Mouse (Mus musculus) CH12.LX (cell line): Measurements from ENCODE around the gene Coq10a. TPM values are rescaled to one million over a fixed set of nuclear protein-coding genes. Genes with fewer than 3 reads are reported as not detected.
A peak's percentile ranks its signal among the peaks of the same experiment; 100 is the strongest.
"Not testable (repeated sequence)": the region's sequence is repeated elsewhere in the genome, so short reads cannot be mapped to it uniquely, and the experiment has no call there.

Experiments used
- DNase-seq: peaks from one replicate; pipeline ENCODE4 v3.0.0-alpha.2; 2013; ENCODE audit errors: extremely low read depth
- H3K27ac ChIP-seq: 2 replicates; pipeline ENCODE4 v1.5.1; 2012; ENCODE audit warnings: low read depth, mild to moderate bottlenecking, control low read depth, moderate library complexity; ENCODE audit not compliant: insufficient read depth
- H3K27me3 ChIP-seq: replicated peaks from 2 replicates; pipeline ENCODE3; 2012; ENCODE audit warnings: inconsistent platforms
- H3K36me3 ChIP-seq, 2 experiments: replicated peaks in 1 of 2; 2 replicates each; pipeline versions ENCODE3 to v1.6.1; 2012; ENCODE audit warnings: inconsistent platforms in 1 of 2, low read length in 1 of 2, mild to moderate bottlenecking in 1 of 2, mixed read lengths in 1 of 2, moderate library complexity in 1 of 2; ENCODE audit not compliant: control insufficient read depth in 1 of 2, insufficient read depth in 1 of 2
- H3K4me1 ChIP-seq, 2 experiments: 2 replicates each; pipeline ENCODE4 v1.6.1; 2012; ENCODE audit warnings: inconsistent platforms in 1 of 2, moderate library complexity in 1 of 2; ENCODE audit not compliant: insufficient read depth in 2 of 2, control insufficient read depth in 1 of 2
- H3K4me2 ChIP-seq: 2 replicates; pipeline ENCODE4 v1.6.1; 2012; ENCODE audit warnings: low read depth, mild to moderate bottlenecking, control low read depth; ENCODE audit not compliant: poor library complexity, insufficient read depth, severe bottlenecking
- H3K4me3 ChIP-seq, 3 experiments: fragments of 150-350 bp in 1 of 3; sonication (generic) in 1 of 3; replicated peaks in 1 of 3; 2 replicates each; pipeline versions ENCODE3 to v1.5.1; 2011 to 2012; ENCODE audit warnings: low read depth in 2 of 3, low read length in 2 of 3, mild to moderate bottlenecking in 2 of 3, moderate library complexity in 2 of 3, control low read depth in 1 of 3, improper control_type of control experiment in 1 of 3, inconsistent platforms in 1 of 3, mixed read lengths in 1 of 3; ENCODE audit not compliant: poor library complexity in 1 of 3
- H3K79me2 ChIP-seq: replicated peaks from 2 replicates; pipeline ENCODE4 v1.6.1; 2012; ENCODE audit warnings: mild to moderate bottlenecking, moderate library complexity; ENCODE audit not compliant: control insufficient read depth, poor library complexity, insufficient read depth, severe bottlenecking; ENCODE audit errors: extremely low read depth
- H3K9ac ChIP-seq: 2 replicates; pipeline ENCODE4 v1.6.1; 2012; ENCODE audit warnings: low read depth, mild to moderate bottlenecking, control low read depth, moderate library complexity; ENCODE audit not compliant: insufficient read depth
- H3K9me3 ChIP-seq: replicated peaks from 2 replicates; pipeline ENCODE3; 2012; ENCODE audit warnings: low read length, inconsistent platforms, mixed read lengths
- CHD2 ChIP-seq: IDR thresholded peaks from 2 replicates; pipeline ENCODE4 v1.6.1; 2011; ENCODE audit warnings: low read length, improper control_type of control experiment
- CTCF ChIP-seq, 2 experiments: IDR thresholded peaks in 1 of 2; conservative IDR thresholded peaks in 1 of 2; 2 replicates each; pipeline ENCODE4 v1.5.1; 2011 to 2012; ENCODE audit warnings: low read depth in 2 of 2, low read length in 2 of 2, improper control_type of control experiment in 1 of 2, inconsistent platforms in 1 of 2, mild to moderate bottlenecking in 1 of 2, moderate library complexity in 1 of 2
- EP300 ChIP-seq: IDR thresholded peaks from 2 replicates; pipeline ENCODE4 v1.6.1; 2011; ENCODE audit warnings: low read length, improper control_type of control experiment
- ETS1 ChIP-seq: conservative IDR thresholded peaks from 2 replicates; pipeline ENCODE4 v1.6.1; 2012; ENCODE audit warnings: low read depth, mild to moderate bottlenecking, inconsistent platforms, low read length, improper control_type of control experiment, moderate library complexity
- HCFC1 ChIP-seq: IDR thresholded peaks from 2 replicates; pipeline ENCODE4 v1.6.1; 2012; ENCODE audit warnings: low read depth, mild to moderate bottlenecking, inconsistent platforms, low read length, improper control_type of control experiment
- JUN ChIP-seq: IDR thresholded peaks from 2 replicates; pipeline ENCODE4 v1.6.1; 2011; ENCODE audit warnings: low read depth, mild to moderate bottlenecking, low read length, improper control_type of control experiment, moderate library complexity; ENCODE audit not compliant: insufficient read depth
- JUND ChIP-seq: conservative IDR thresholded peaks from 2 replicates; pipeline ENCODE4 v1.6.1; 2011; ENCODE audit warnings: low read depth, low read length, improper control_type of control experiment
- MEF2A ChIP-seq: IDR thresholded peaks from 2 replicates; pipeline ENCODE4 v1.6.1; 2014; ENCODE audit warnings: low read depth, mild to moderate bottlenecking, inconsistent platforms, low read length, improper control_type of control experiment, borderline replicate concordance
- MYC ChIP-seq: IDR thresholded peaks from 2 replicates; pipeline ENCODE4 v1.6.1; 2011; ENCODE audit warnings: low read depth, mild to moderate bottlenecking, improper control_type of control experiment, low read length
- POLR2AphosphoS2 ChIP-seq: IDR thresholded peaks from 2 replicates; pipeline ENCODE4 v1.6.1; 2011; ENCODE audit warnings: low read depth, low read length, improper control_type of control experiment
- RAD21 ChIP-seq: IDR thresholded peaks from 2 replicates; pipeline ENCODE4 v1.6.1; 2011; ENCODE audit warnings: low read depth, mild to moderate bottlenecking, low read length, improper control_type of control experiment, moderate library complexity
- SIN3A ChIP-seq: IDR thresholded peaks from 2 replicates; pipeline ENCODE4 v1.6.1; 2012; ENCODE audit warnings: low read length, improper control_type of control experiment, inconsistent platforms
- TBP ChIP-seq: conservative IDR thresholded peaks from 2 replicates; pipeline ENCODE4 v1.6.1; 2011; ENCODE audit warnings: low read depth, low read length, improper control_type of control experiment
- TCF12 ChIP-seq: IDR thresholded peaks from 2 replicates; pipeline ENCODE4 v1.6.1; 2014; ENCODE audit warnings: low read depth, mild to moderate bottlenecking, inconsistent platforms, low read length, improper control_type of control experiment
- USF1 ChIP-seq: IDR thresholded peaks from 2 replicates; pipeline ENCODE4 v1.6.1; 2014; ENCODE audit warnings: low read depth, mild to moderate bottlenecking, inconsistent platforms, low read length, improper control_type of control experiment
- ZMIZ1 ChIP-seq: IDR thresholded peaks from 2 replicates; pipeline ENCODE4 v1.6.1; 2012; ENCODE audit warnings: low read depth, mild to moderate bottlenecking, inconsistent platforms, low read length, improper control_type of control experiment
- ZNF384 ChIP-seq: IDR thresholded peaks from 2 replicates; pipeline ENCODE4 v1.6.1; 2012; ENCODE audit warnings: low read depth, low read length, improper control_type of control experiment, inconsistent platforms
- dilution Hi-C: fragments of 300-500 bp; cut with MboI; formaldehyde crosslinking; loops from 2 replicates; pipeline ENCODE4 v1.14.3; 2020; ENCODE audit warnings: low sequenced_read_pairs; ENCODE audit not compliant: extremely low pct_unique_long_range_greater_than_20kb, extremely low pct_ligation_motif_present
- in situ Hi-C: fragments of 300-500 bp; cut with MboI; formaldehyde crosslinking; loops from 3 replicates; pipeline ENCODE4 v1.14.3; 2019; ENCODE audit warnings: low sequenced_read_pairs, low pct_ligation_motif_present, low pct_unique_long_range_greater_than_20kb, mixed read lengths
- polyA plus RNA-seq: library from polyadenylated mRNA; unstranded; fragments of >175 nt; gene quantifications from 2 replicates; pipeline ENCODE4 v1.2.1, GENCODE M21; 2012; ENCODE audit warnings: low read depth; ENCODE audit not compliant: insufficient read length
- total RNA-seq, 2 experiments: library from RNA; depleted of rRNA; stranded (reverse); fragments of 300-350 nt in 1 of 2; fragments of >200 nt in 1 of 2; gene quantifications; 2 replicates each; pipeline ENCODE4 v1.2.3; 2012 to 2014

The Coq10a gene
- total and polyA plus RNA-seq, 3 experiments = 7.7 to 12.1 (median 11.1) TPM

DNA sequence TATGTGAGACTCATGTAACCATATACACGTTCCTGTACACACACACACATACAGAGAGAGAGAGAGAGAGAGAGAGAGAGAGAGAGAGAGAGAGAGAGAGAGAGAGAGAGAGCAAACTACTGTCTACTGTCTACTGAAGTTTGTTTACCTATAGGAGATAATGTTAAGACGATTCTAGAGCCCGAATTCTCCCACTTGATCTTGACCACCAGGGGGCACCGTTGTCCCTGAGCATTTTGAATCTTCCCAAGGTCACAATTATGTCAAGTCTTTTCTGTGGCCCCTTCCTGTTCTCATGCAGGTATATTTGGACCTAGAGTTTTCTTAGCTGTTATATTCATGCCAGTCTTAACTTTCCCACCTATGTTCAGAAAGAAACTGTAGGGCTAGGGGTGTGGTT, 33.2 kb downstream of the Coq10a start (continued):
- TF ChIP-seq ETS1 (no peak), CHD2 (no peak), MEF2A (peak; percentile 55; the same call in 1 of the 2 replicates), JUN (no peak), TBP (0 out of 2 replicates have a peak, but pooled peaks have one; percentile 38), USF1 (no peak), ZMIZ1 (no peak), CTCF (conservative IDR thresholded peaks at IDR 0.05 in 1 of 2, IDR thresholded peaks at IDR 0.05 in 1 of 2; ENCODE audit: low read depth in 2 of 2, low read length in 2 of 2) (peak; percentile 86 to 92)

DNA sequence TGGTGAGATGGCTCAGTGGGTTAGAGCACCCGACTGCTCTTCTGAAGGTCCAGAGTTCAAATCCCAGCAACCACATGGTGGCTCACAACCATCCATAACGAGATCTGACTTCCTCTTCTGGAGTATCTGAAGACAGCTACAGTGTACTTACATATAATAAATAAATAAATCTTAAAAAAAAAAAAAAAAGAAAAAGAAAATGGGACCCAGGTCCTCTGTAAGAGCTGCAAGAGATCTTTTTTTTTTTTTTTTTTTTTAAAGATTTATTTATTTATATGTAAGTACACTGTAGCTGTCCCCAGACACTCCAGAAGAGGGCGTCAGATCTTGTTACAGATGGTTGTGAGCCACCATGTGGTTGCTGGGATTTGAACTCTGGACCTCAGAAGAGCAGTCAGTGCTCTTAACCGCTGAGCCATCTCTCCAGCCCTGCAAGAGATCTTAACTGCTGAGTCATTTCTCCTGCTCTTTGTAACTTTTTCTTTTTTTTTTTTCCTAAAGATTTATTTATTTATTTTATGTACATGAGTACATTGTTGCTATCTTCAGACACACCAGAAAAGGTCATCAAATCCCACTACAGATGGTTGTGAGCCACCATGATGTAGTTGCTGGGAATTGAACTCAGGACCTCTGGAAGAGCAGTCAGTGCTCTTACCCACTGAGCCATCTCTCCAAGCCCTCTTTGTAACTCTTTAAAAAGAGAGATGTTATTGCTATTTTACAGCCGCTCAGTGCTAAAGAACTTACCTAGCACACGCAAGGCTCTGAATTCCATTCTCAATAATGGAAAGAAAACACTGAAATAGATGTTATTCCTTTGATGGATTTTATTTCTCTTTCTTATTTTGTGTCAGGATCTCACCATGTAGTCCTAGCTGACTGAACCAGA, 36.2 kb downstream of the Coq10a start:
- H3K27me3 ChIP-seq, in situ Hi-C loops, H3K9ac ChIP-seq, H3K9me3 ChIP-seq, DNase-seq, H3K27ac ChIP-seq, dilution Hi-C loops, H3K4me2 ChIP-seq, H3K4me3 ChIP-seq, H3K79me2 ChIP-seq: not testable (repeated sequence)
- peaks cover 5 to 14% of the 10 kb centered on the region in 2 experiments for H3K36me3 ChIP-seq
- H3K4me1 ChIP-seq = peaks cover 4 to 13% of the 10 kb centered on the region in 2 experiments; a peak in 3 of 4 replicates
- TF ChIP-seq TBP (peak; percentile 80), ZNF384 (peak; percentile 39)

DNA sequence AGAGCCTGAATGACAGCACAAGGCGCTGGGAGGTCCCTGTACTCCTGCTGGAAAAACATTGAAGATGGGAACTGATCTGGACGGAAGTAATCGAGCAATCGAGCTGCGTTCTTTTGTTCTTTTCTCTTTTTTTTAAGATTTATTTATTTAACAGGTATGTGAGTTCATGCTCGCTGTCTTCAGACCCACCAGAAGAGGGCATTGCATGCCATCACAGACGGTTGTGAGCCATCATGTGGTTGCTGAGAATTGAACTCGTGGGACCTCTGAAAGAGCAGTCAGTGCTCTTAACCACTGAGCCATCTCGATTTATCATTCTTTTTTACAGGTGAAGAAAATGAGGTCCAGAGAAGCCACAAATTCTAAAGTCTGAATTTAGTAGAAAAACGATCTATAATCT, 41.2 kb downstream of the Coq10a start:
- Histone ChIP-seq H3K4me2 (no peak overlapping the region), H3K36me3 (peaks cover 22 to 41% of the 10 kb centered on the region in 2 experiments), H3K79me2 (peaks cover 3% of the 10 kb centered on the region; the same call in 1 of the 2 replicates), H3K27ac (no peak overlapping the region), H3K4me3 (no peak overlapping the region), H3K4me1 (peaks cover 2 to 10% of the 10 kb centered on the region in 2 experiments; a peak in 2 of 4 replicates), H3K27me3 (no peaks in the 10 kb centered on the region), H3K9me3 (no peaks in the 10 kb centered on the region), H3K9ac (no peak overlapping the region)
- TF ChIP-seq ZNF384 = no peak
- no peak for TF ChIP-seq TCF12
- TF ChIP-seq CTCF (conservative IDR thresholded peaks at IDR 0.05 in 1 of 2, IDR thresholded peaks at IDR 0.05 in 1 of 2; ENCODE audit: low read depth in 2 of 2, low read length in 2 of 2) = peak in 1 of 2 experiments; percentile 52; a peak in 2 of 4 replicates
- TF ChIP-seq RAD21 = peak; percentile 7
- TF ChIP-seq JUND = no peak
- no peak for TF ChIP-seq ZMIZ1
- TF ChIP-seq SIN3A = no peak
- TF ChIP-seq HCFC1 = no peak
- TF ChIP-seq MYC = no peak
- TF ChIP-seq POLR2AphosphoS2 = no peak
- no peak for TF ChIP-seq USF1
- no peak for TF ChIP-seq EP300
- dilution Hi-C loops = no loop called here
- in situ Hi-C loops = no loop called here
- no peak for DNase-seq
